Mouse (Mus musculus): Measurements from ENCODE around the gene Plekhs1.
"Not testable (repeated sequence)": the region's sequence is repeated elsewhere in the genome, so short reads cannot be mapped to it uniquely, and the experiment has no call there.

Plekhs1 gene

DNA sequence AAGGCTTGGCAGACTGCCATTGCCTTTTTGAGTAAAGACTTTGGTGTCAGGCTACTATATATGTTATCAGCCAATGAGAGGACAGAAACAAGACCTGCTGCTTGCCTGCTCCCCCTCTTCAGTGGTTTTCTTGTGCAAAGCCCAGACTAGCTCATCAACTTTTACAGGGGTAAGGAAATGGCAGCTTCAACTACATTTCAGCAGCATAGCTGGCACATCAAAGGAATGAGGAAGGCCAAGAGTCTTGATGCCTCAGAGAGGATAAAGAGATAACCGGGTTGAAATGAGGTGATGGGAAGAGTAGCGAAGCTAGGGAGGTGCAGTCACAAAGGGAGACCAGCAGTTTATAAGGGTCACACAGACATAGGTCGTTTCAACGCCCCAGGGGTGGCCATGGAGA, 3.9 kb upstream of the Plekhs1 start:
- DNase-seq (ENCODE audit: low read depth), result peak; percentile 1

DNA sequence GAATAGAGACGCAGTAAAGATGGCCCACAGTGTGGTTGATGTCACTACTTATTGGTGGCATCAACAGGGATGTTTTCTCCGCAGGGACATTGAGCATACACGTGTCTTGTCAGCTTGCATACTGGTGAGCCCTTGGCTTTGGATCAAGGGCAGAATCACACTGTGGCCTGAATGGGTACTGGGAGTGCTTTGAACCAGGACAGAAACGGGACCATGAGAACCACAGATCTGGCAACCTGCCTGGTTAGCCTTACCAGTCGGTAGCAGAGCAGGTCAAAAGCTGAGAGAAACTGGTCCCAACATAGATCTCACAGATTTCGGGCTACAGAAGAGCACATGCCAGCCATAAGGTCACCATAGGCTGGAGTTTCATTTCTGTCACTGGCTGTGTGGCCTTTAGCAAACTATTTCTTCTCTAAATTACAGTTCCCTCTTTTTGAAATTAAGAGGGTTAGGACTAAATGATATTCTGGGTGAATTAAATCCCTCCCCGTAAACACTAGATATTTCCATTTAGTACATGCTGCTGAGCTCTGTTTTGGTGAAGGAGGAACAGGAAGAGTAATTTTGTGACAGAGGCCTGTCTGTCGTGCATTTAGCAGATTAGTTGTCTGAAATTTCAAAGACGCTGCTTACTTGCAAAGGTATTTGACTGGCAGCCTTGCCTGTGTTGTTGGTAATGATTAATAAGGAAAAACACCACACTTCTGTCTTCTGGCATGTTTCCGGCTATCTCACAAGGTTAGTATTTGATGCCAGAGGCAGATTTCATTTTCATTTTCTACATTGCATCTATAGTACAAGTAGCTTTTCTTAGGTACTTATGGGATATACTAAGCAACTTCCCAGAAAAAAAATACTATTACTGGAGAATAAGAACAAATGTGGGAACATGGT, 2.0 kb upstream of the Plekhs1 start:
- no peak for DNase-seq (ENCODE audit: low read depth)

- DNase-seq (ENCODE audit: low read depth), result no peak
Measured at GRCm38 (mm10) chr19:56460241-56460640, 1.2 kb upstream of the Plekhs1 start.

GRCm38 (mm10) chr19:56462786-56463185, 1.3 kb downstream of the Plekhs1 start:
- no peak for DNase-seq (ENCODE audit: low read depth)

DNA sequence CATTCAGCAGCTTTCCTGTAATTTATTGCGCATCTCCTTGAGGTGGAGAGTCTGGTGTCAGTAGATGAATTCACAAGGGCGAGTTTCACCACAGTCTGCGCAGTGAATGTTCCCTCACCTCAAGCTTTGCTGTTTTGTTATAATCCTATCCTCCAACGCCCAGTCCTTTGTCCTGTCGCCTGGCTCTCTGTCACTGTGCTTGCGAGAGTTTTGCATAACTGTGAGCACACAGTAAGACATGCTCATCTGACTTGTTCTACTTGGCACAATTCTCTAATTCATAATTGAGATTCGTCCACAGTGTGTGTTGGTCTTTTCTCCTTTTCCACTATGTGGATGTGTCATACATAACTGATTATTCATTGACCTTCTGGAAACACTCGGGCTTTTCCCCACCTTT, 5.0 kb downstream of the Plekhs1 start:
- no peak for DNase-seq (ENCODE audit: low read depth)

- DNase-seq (ENCODE audit: low read depth), result no peak
Measured at GRCm38 (mm10) chr19:56470286-56471020, 9.0 kb downstream of the Plekhs1 start.

DNA sequence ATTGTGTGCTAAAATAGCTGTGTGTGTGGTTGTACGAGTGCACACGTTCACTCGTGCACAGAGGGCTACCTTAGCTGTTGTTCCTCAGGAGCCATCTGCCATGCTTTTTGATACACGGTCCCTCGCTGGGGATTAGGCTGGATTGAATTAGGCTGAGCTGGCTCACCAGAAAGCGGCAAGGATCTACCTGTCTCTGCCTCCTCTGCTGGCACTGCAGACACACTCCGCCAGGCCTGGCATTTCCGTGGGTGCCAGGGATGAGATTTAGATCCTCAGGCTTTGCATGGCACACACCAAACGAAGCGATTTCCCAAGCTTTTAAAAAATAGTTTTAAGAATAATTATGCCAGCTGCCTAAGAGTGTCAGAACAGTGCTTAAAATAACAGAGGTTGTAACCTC, 10.5 kb downstream of the Plekhs1 start:
- DNase-seq (ENCODE audit: low read depth), result no peak

DNA sequence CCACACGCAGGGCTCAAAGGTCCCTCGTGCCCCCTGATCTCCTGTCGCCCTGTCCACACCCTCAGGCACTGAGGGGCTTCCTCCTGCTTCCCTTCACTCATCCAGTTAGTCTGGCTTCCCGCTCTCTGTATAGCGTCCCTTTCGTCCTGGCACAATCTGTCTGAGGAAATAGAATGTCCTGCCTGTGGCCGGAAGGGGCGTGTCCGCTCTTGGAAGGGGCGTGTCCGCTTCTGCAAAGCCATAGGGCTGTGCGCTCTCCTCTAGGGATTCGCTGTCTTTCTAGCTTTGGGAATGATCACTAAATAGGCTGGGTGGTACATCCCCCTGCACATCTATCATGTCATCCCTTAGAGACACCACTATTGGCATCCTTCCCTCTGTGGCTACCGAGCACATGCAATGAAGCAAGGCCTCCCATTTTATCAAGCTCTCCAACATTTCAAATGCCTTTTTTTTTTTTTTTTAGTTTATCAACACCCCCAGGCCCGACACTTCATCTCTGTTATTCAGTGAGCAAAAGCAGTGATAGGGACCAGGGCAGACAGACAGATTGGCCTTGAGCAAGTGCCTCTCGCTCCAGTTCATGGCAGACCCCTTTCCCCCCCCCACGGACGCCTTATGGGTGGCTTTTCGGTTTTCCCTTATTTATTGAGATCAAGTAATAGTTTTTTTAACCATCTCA, 13.6 kb downstream of the Plekhs1 start:
- no peak for DNase-seq (ENCODE audit: low read depth)

DNA sequence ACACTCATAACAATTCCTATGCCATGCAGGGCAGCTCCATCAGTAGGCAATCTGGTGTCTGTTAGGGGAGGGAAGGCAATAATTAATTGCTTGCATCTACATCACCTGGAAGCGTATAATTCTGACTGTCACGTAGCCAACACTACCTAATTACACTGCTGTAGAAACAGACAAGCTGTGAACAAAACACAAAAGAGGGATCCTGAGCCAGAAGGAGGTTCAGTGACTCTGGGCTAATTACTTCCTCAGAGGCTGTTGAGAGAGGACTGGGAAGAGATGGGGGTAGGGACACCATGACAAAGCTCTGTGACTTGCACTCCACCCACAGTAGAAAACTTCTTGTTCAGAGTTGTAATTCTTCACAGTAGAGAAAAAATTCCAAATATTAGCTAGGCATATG, 15.1 kb downstream of the Plekhs1 start:
- DNase-seq (ENCODE audit: low read depth), result no peak

GRCm38 (mm10) chr19:56477253-56477652, 15.8 kb downstream of the Plekhs1 start:
- DNase-seq (ENCODE audit: low read depth), result no peak

DNA sequence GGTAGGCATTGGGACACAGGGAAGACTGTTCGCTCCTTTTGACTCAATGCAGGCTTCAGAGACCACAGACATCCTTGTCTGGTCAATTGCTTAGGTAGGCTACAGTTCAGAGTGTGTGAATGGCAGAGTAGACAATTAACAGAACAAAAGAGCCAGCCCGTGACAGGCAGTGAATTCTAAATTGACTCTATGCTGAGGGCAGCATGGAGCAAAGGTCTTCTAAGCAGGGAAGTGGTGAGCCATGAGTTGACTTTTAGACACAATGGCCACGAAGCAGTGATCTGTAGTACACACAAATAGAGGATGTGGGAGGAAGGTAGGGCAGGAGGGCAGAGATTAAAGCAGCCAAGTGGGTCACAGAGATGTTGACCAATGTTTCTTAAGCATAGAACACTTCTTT, 16.4 kb downstream of the Plekhs1 start:
- no peak for DNase-seq (ENCODE audit: low read depth)

DNA sequence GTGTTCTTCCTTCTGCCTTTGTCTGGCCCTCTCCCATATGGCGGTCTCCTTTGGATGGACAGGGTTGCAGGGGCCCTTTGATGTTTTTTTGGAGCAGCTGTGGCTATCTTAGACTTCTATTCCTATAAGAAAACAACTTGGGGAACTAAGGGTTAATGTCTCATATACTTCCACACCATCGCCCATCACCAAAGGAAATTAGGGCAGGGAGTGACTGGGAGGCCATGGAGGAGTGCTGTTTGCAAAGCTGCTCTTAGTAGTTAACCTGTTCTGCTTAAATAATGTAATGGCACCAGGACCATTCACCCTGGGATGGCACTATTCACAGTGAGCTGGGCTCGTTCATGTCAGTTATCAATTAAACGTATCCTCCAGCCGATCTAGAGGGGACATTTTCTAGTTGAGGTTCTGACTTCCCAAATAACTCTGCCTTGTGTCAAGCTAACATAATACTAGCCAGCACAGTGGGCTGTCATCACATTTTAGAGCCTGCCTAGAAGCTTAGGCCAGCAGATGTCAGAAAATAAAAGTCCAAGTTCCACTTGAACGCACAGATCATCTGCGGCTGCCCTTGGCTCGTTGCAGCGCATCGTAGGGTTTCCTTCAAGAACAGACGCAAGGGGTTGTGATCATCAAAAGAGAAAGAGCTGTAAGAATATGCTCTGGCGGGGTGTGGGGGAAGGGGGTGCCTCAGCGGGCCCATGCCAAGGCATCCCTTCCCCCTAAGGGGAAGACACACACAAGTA, 23.4 kb downstream of the Plekhs1 start:
- DNase-seq (ENCODE audit: low read depth), result no peak

DNA sequence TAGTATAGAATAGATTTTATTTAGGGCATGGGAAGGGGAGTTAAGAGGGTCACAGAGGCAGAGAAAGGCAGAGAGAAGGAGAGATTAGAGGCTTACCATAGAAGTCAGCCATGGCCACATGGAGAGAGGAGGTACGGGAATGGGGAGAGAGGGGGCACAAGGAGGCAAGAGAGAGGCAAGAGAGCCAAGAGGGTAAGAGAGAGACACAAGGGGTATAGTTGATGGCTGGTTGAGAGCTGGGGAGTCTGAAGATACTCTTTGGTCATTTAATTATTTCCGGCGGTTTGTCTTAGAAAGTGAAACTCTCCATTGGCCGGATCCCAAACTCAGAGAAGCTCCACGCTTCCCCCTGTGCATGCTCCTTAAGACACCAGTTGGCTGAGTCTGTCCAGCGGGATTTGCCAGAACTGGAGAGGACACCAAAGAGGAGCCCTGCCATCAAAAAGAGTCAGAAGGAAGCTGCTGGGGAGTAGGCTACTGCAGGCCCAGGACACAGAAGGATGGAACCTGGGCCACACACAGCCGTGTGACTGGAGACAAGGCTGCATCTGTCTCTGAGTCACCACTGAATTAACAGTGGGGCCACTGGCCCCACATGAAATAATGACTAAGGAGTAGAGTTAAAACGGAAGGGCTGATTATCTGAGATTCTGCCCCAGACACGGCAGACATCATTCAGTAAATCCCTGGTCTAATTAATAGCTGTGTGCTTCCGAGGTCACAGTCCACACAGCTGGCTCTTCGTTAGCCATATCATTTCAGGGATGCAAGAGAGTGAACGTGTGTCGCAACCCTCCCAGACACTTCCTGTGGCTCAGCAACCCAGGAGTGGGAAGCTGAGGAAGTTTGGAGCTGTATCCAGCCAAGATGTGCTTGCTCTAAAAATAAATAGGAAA, 24.2 kb downstream of the Plekhs1 start:
- no peak for DNase-seq (ENCODE audit: low read depth)

GRCm38 (mm10) chr19:56486926-56487325, 25.5 kb downstream of the Plekhs1 start:
- no peak for DNase-seq (ENCODE audit: low read depth)

- no peak for DNase-seq (ENCODE audit: low read depth)
Measured at GRCm38 (mm10) chr19:56487339-56487738, 25.9 kb downstream of the Plekhs1 start.

- DNase-seq (ENCODE audit: low read depth), result no peak
Measured at GRCm38 (mm10) chr19:56489601-56490000, 28.2 kb downstream of the Plekhs1 start.

- not testable (repeated sequence) for DNase-seq (ENCODE audit: low read depth)
Measured at GRCm38 (mm10) chr19:56494157-56494556, 32.7 kb downstream of the Plekhs1 start.

DNA sequence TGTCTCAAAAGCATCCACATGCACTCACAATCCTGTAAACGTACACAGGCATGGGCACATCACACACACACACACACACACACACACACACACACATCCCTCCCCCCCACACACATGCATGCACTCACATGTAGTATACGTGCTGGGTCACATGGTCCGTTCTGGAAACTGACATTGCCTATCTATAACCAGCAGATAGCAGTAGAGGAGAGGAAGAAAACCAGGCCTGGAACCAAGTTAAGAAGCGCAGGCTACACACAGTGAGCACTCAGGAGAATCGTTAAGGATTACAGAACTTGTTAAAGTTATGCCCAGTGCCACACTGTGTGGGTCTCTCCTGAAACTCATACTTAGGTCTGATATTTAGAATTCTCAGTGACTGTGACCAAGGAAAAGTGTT, 41.6 kb downstream of the Plekhs1 start:
- not testable (repeated sequence) for DNase-seq (ENCODE audit: low read depth)

GRCm38 (mm10) chr19:56503525-56503924, 42.1 kb downstream of the Plekhs1 start:
- DNase-seq (ENCODE audit: low read depth), result not testable (repeated sequence)

DNA sequence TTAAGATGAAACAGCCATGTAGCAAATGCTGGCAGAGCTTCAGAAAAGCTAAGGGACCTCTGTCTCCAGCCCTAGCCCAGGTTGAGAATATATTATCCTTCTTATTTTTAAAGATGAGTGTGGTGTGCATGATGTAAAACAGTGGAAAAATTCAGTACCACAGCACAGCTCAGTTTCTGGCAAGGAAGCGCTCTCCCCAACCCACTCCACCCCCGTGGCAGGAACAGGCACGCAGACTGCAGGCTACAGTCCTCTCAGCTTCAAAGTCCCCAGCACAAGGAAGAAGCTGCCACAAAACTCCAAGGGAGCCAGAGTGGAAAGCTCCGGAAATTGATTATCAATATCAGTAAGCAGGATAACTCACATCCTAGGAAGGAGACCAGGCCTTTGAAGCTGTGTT, 49.8 kb downstream of the Plekhs1 start:
- not testable (repeated sequence) for DNase-seq (ENCODE audit: low read depth)

GRCm38 (mm10) chr19:56513527-56513926, 52.1 kb downstream of the Plekhs1 start:
- DNase-seq (ENCODE audit: low read depth), result not testable (repeated sequence)
